8 mouse cellular contexts compared by ENCODE assay signal in the genomic region with DNA sequence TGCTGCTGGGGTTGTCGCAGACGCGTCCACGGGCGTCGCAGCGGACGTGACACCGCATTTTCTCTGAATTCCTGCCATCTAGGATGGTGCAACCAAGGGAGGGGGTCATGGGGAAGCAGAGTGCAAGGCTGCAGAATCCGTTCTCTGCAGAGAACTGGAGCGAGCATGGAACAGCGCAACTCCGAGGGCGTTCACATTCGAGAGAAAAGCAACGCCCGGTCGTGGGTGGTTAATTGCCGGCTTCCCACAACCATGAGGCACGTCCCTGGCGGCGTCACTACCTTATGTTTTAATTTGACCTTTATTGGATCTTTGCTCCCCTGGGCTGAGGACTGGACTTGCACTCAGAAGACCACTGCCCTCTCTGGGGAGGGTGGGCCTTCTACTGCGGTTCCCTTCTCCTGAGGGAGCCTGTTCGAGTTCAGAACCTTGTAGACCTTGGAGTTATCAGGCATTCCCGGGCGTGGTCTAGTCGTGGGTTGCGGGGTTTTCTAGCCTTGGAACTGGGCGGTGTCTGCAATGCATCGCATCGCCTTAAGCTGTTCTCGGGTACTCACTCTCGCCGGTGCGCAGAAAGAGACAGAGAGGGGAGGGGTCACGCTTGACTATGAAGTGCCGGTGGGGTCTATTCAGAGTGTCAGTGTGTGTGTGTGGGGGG.
DNase-seq lines count a peak whose midpoint lies in the region; ATAC-seq and TF ChIP-seq lines count a peak whose summit lies in the region.

No protein-coding gene starts in this region.

- WGBS in embryonic facial prominence, embryonic 11.5 days, result under 1% methylated on average over 37 of the region's 37 CpGs
- WGBS in hindbrain, embryonic 16.5 days, result under 1% methylated on average over 37 of the region's 37 CpGs
- under 1% methylated on average over 37 of the region's 37 CpGs for WGBS in midbrain, embryonic 12.5 days

- peak overlapping the region; percentile 77 for H3K4me3 ChIP-seq in layer of hippocampus, adult 2 months
- peak overlapping the region; percentile 62 for H3K4me3 ChIP-seq in embryonic facial prominence, embryonic 11.5 days (ENCODE audit: low read depth, low read length)
- H3K4me3 ChIP-seq in hindbrain, embryonic 16.5 days (ENCODE audit: low read length), result peak overlapping the region; percentile 76
- peak overlapping the region; percentile 62 for H3K4me3 ChIP-seq in midbrain, embryonic 12.5 days

- H3K9me3 ChIP-seq in embryonic facial prominence, embryonic 11.5 days (replicated peaks; ENCODE audit: control insufficient read depth, low read length), result no peaks in the 10 kb centered on the region
- no peaks in the 10 kb centered on the region for H3K9me3 ChIP-seq in hindbrain, embryonic 16.5 days (ENCODE audit: control insufficient read depth, low read length)
- no peaks in the 10 kb centered on the region for H3K9me3 ChIP-seq in midbrain, embryonic 12.5 days

- peak overlapping the region; percentile 92 for H3K27ac ChIP-seq in layer of hippocampus, adult 2 months
- H3K27ac ChIP-seq in embryonic facial prominence, embryonic 11.5 days (replicated peaks; ENCODE audit: low read depth, low read length), result no peak overlapping the region
- H3K27ac ChIP-seq in hindbrain, embryonic 16.5 days (ENCODE audit: low read depth, low read length), result peak overlapping the region; percentile 83
- H3K27ac ChIP-seq in midbrain, embryonic 12.5 days (replicated peaks), result peak overlapping the region; percentile 56; the same call in 1 of the 2 replicates

- no peaks in the 10 kb centered on the region; the same call in 1 of the 2 replicates for H3K4me1 ChIP-seq in embryonic facial prominence, embryonic 11.5 days (ENCODE audit: control insufficient read depth, insufficient read depth, low read length)
- peaks cover 4% of the 10 kb centered on the region; the same call in 1 of the 2 replicates for H3K4me1 ChIP-seq in hindbrain, embryonic 16.5 days (ENCODE audit: control insufficient read depth, insufficient read depth, low read depth, low read length)
- H3K4me1 ChIP-seq in midbrain, embryonic 12.5 days, result peaks cover 32% of the 10 kb centered on the region

- peak; percentile 20; the same call in 1 of the 2 replicates for ATAC-seq in embryonic facial prominence, embryonic 11.5 days (replicated peaks; ENCODE audit: insufficient number of reproducible peaks, low FRiP score, low TSS enrichment, low read depth)
- no peak for ATAC-seq in hindbrain, embryonic 16.5 days
- ATAC-seq in midbrain, embryonic 12.5 days (ENCODE audit: low FRiP score, low read depth), result no peak; the same call in 1 of the 2 replicates
- no peak for ATAC-seq in erythroblast, adult 5-6 weeks (replicated peaks; ENCODE audit: low FRiP score, poor library complexity, severe bottlenecking)

- peak overlapping the region; percentile 94 for H3K4me2 ChIP-seq in embryonic facial prominence, embryonic 11.5 days (ENCODE audit: low read depth, low read length)
- H3K4me2 ChIP-seq in hindbrain, embryonic 16.5 days (ENCODE audit: low read length), result peak overlapping the region; percentile 76
- H3K4me2 ChIP-seq in midbrain, embryonic 12.5 days (replicated peaks), result peak overlapping the region; percentile 87

- H3K36me3 ChIP-seq in embryonic facial prominence, embryonic 11.5 days (replicated peaks; ENCODE audit: control insufficient read depth, insufficient read depth, low read depth, low read length), result no peaks in the 10 kb centered on the region
- no peaks in the 10 kb centered on the region for H3K36me3 ChIP-seq in hindbrain, embryonic 16.5 days (ENCODE audit: control insufficient read depth, insufficient read depth, low read length)
- H3K36me3 ChIP-seq in midbrain, embryonic 12.5 days, result no peaks in the 10 kb centered on the region

- peaks cover 57% of the 10 kb centered on the region for H3K27me3 ChIP-seq in embryonic facial prominence, embryonic 11.5 days (ENCODE audit: control insufficient read depth, insufficient read depth, low read length)
- peaks cover 17% of the 10 kb centered on the region for H3K27me3 ChIP-seq in hindbrain, embryonic 16.5 days (replicated peaks; ENCODE audit: control insufficient read depth, insufficient read depth, low read length)
- peaks cover 95% of the 10 kb centered on the region for H3K27me3 ChIP-seq in midbrain, embryonic 12.5 days

- no peak for TF ChIP-seq CTCF in layer of hippocampus, adult 2 months (conservative IDR thresholded peaks at IDR 0.05)

- H3K9ac ChIP-seq in embryonic facial prominence, embryonic 11.5 days (replicated peaks; ENCODE audit: low read length), result no peak overlapping the region; the same call in 1 of the 2 replicates
- H3K9ac ChIP-seq in hindbrain, embryonic 16.5 days (ENCODE audit: low read depth, low read length), result peak overlapping the region; percentile 82
- H3K9ac ChIP-seq in midbrain, embryonic 12.5 days (replicated peaks), result peak overlapping the region; percentile 68; the same call in 1 of the 2 replicates

- DNase-seq in layer of hippocampus, adult 2 months (ENCODE audit: low spot score in 2 of 2), result peak in 1 of 2 experiments; percentile 46
- no peak for DNase-seq in layer of hippocampus, postnatal 36 days
- DNase-seq in embryonic facial prominence, embryonic 11.5 days (ENCODE audit: low spot score), result peak; percentile 35
- no peak for DNase-seq in thymus, postnatal 10 days (ENCODE audit: low spot score in 2 of 2)
- no peak for DNase-seq in urinary bladder, adult 2 months (ENCODE audit: low spot score)
